Mouse (Mus musculus) CH12.LX (cell line): ENCODE measurements around the gene Fam126b. TPM values are rescaled to one million over a fixed set of nuclear protein-coding genes. Genes with fewer than 3 reads are reported as not detected.

Source experiments
- DNase-seq: peaks from one replicate; pipeline ENCODE4 v3.0.0-alpha.2; 2013; ENCODE audit errors: extremely low read depth
- H3K27ac ChIP-seq: 2 replicates; pipeline ENCODE4 v1.5.1; 2012; ENCODE audit warnings: low read depth, mild to moderate bottlenecking, control low read depth, moderate library complexity; ENCODE audit not compliant: insufficient read depth
- H3K27me3 ChIP-seq: replicated peaks from 2 replicates; pipeline ENCODE3; 2012; ENCODE audit warnings: inconsistent platforms
- H3K36me3 ChIP-seq, 2 experiments: replicated peaks in 1 of 2; 2 replicates each; pipeline versions ENCODE3 to v1.6.1; 2012; ENCODE audit warnings: inconsistent platforms in 1 of 2, low read length in 1 of 2, mild to moderate bottlenecking in 1 of 2, mixed read lengths in 1 of 2, moderate library complexity in 1 of 2; ENCODE audit not compliant: control insufficient read depth in 1 of 2, insufficient read depth in 1 of 2
- H3K4me1 ChIP-seq, 2 experiments: 2 replicates each; pipeline ENCODE4 v1.6.1; 2012; ENCODE audit warnings: inconsistent platforms in 1 of 2, moderate library complexity in 1 of 2; ENCODE audit not compliant: insufficient read depth in 2 of 2, control insufficient read depth in 1 of 2
- H3K4me2 ChIP-seq: 2 replicates; pipeline ENCODE4 v1.6.1; 2012; ENCODE audit warnings: low read depth, mild to moderate bottlenecking, control low read depth; ENCODE audit not compliant: poor library complexity, insufficient read depth, severe bottlenecking
- H3K4me3 ChIP-seq, 3 experiments: fragments of 150-350 bp in 1 of 3; sonication (generic) in 1 of 3; replicated peaks in 1 of 3; 2 replicates each; pipeline versions ENCODE3 to v1.5.1; 2011 to 2012; ENCODE audit warnings: low read depth in 2 of 3, low read length in 2 of 3, mild to moderate bottlenecking in 2 of 3, moderate library complexity in 2 of 3, control low read depth in 1 of 3, improper control_type of control experiment in 1 of 3, inconsistent platforms in 1 of 3, mixed read lengths in 1 of 3; ENCODE audit not compliant: poor library complexity in 1 of 3
- H3K79me2 ChIP-seq: replicated peaks from 2 replicates; pipeline ENCODE4 v1.6.1; 2012; ENCODE audit warnings: mild to moderate bottlenecking, moderate library complexity; ENCODE audit not compliant: control insufficient read depth, poor library complexity, insufficient read depth, severe bottlenecking; ENCODE audit errors: extremely low read depth
- H3K9ac ChIP-seq: 2 replicates; pipeline ENCODE4 v1.6.1; 2012; ENCODE audit warnings: low read depth, mild to moderate bottlenecking, control low read depth, moderate library complexity; ENCODE audit not compliant: insufficient read depth
- H3K9me3 ChIP-seq: replicated peaks from 2 replicates; pipeline ENCODE3; 2012; ENCODE audit warnings: low read length, inconsistent platforms, mixed read lengths
- BHLHE40 ChIP-seq: IDR thresholded peaks from 2 replicates; pipeline ENCODE4 v1.6.1; 2011; ENCODE audit warnings: mild to moderate bottlenecking, low read depth, low read length, improper control_type of control experiment
- CTCF ChIP-seq, 2 experiments: IDR thresholded peaks in 1 of 2; conservative IDR thresholded peaks in 1 of 2; 2 replicates each; pipeline ENCODE4 v1.5.1; 2011 to 2012; ENCODE audit warnings: low read depth in 2 of 2, low read length in 2 of 2, improper control_type of control experiment in 1 of 2, inconsistent platforms in 1 of 2, mild to moderate bottlenecking in 1 of 2, moderate library complexity in 1 of 2
- E2F4 ChIP-seq: IDR thresholded peaks from 2 replicates; pipeline ENCODE4 v1.6.1; 2011; ENCODE audit warnings: low read depth, low read length, improper control_type of control experiment; ENCODE audit not compliant: insufficient replicate concordance
- ELF1 ChIP-seq: IDR thresholded peaks from 2 replicates; pipeline ENCODE4 v1.6.1; 2014; ENCODE audit warnings: low read depth, mild to moderate bottlenecking, inconsistent platforms, low read length, improper control_type of control experiment
- ETS1 ChIP-seq: conservative IDR thresholded peaks from 2 replicates; pipeline ENCODE4 v1.6.1; 2012; ENCODE audit warnings: low read depth, mild to moderate bottlenecking, inconsistent platforms, low read length, improper control_type of control experiment, moderate library complexity
- GABPA ChIP-seq: IDR thresholded peaks from 2 replicates; pipeline ENCODE4 v1.6.1; 2012; ENCODE audit warnings: low read depth, low read length, improper control_type of control experiment, inconsistent platforms; ENCODE audit not compliant: insufficient replicate concordance
- HCFC1 ChIP-seq: IDR thresholded peaks from 2 replicates; pipeline ENCODE4 v1.6.1; 2012; ENCODE audit warnings: low read depth, mild to moderate bottlenecking, inconsistent platforms, low read length, improper control_type of control experiment
- JUN ChIP-seq: IDR thresholded peaks from 2 replicates; pipeline ENCODE4 v1.6.1; 2011; ENCODE audit warnings: low read depth, mild to moderate bottlenecking, low read length, improper control_type of control experiment, moderate library complexity; ENCODE audit not compliant: insufficient read depth
- KAT2A ChIP-seq: IDR thresholded peaks from 2 replicates; pipeline ENCODE4 v1.6.1; 2012; ENCODE audit warnings: low read length, improper control_type of control experiment, inconsistent platforms; ENCODE audit not compliant: insufficient replicate concordance
- MAFK ChIP-seq: IDR thresholded peaks from 2 replicates; pipeline ENCODE4 v1.6.1; 2011; ENCODE audit warnings: low read length, improper control_type of control experiment; ENCODE audit not compliant: insufficient replicate concordance
- MAZ ChIP-seq: IDR thresholded peaks from 2 replicates; pipeline ENCODE4 v1.6.1; 2012; ENCODE audit warnings: low read depth, mild to moderate bottlenecking, inconsistent platforms, low read length, improper control_type of control experiment, moderate library complexity
- MEF2A ChIP-seq: IDR thresholded peaks from 2 replicates; pipeline ENCODE4 v1.6.1; 2014; ENCODE audit warnings: low read depth, mild to moderate bottlenecking, inconsistent platforms, low read length, improper control_type of control experiment, borderline replicate concordance
- NELFE ChIP-seq: IDR thresholded peaks from 2 replicates; pipeline ENCODE4 v1.6.1; 2011; ENCODE audit warnings: low read depth, low read length, improper control_type of control experiment
- NRF1 ChIP-seq: IDR thresholded peaks from 2 replicates; pipeline ENCODE4 v1.6.1; 2014; ENCODE audit warnings: low read depth, mild to moderate bottlenecking, inconsistent platforms, low read length, improper control_type of control experiment, moderate library complexity
- POLR2AphosphoS2 ChIP-seq: IDR thresholded peaks from 2 replicates; pipeline ENCODE4 v1.6.1; 2011; ENCODE audit warnings: low read depth, low read length, improper control_type of control experiment
- RCOR1 ChIP-seq: conservative IDR thresholded peaks from 2 replicates; pipeline ENCODE4 v1.6.1; 2012; ENCODE audit warnings: low read depth, mild to moderate bottlenecking, inconsistent platforms, low read length, improper control_type of control experiment
- SIN3A ChIP-seq: IDR thresholded peaks from 2 replicates; pipeline ENCODE4 v1.6.1; 2012; ENCODE audit warnings: low read length, improper control_type of control experiment, inconsistent platforms
- SMC3 ChIP-seq: IDR thresholded peaks from 2 replicates; pipeline ENCODE4 v1.6.1; 2011; ENCODE audit warnings: low read depth, low read length, improper control_type of control experiment
- TBP ChIP-seq: conservative IDR thresholded peaks from 2 replicates; pipeline ENCODE4 v1.6.1; 2011; ENCODE audit warnings: low read depth, low read length, improper control_type of control experiment
- TCF12 ChIP-seq: IDR thresholded peaks from 2 replicates; pipeline ENCODE4 v1.6.1; 2014; ENCODE audit warnings: low read depth, mild to moderate bottlenecking, inconsistent platforms, low read length, improper control_type of control experiment
- UBTF ChIP-seq: IDR thresholded peaks from 2 replicates; pipeline ENCODE4 v1.6.1; 2012; ENCODE audit warnings: low read depth, mild to moderate bottlenecking, inconsistent platforms, low read length, improper control_type of control experiment, moderate library complexity
- USF1 ChIP-seq: IDR thresholded peaks from 2 replicates; pipeline ENCODE4 v1.6.1; 2014; ENCODE audit warnings: low read depth, mild to moderate bottlenecking, inconsistent platforms, low read length, improper control_type of control experiment
- ZC3H11A ChIP-seq: IDR thresholded peaks from 2 replicates; pipeline ENCODE4 v1.6.1; 2012; ENCODE audit warnings: low read depth, mild to moderate bottlenecking, inconsistent platforms, low read length, improper control_type of control experiment
- dilution Hi-C: fragments of 300-500 bp; cut with MboI; formaldehyde crosslinking; loops from 2 replicates; pipeline ENCODE4 v1.14.3; 2020; ENCODE audit warnings: low sequenced_read_pairs; ENCODE audit not compliant: extremely low pct_unique_long_range_greater_than_20kb, extremely low pct_ligation_motif_present
- in situ Hi-C: fragments of 300-500 bp; cut with MboI; formaldehyde crosslinking; loops from 3 replicates; pipeline ENCODE4 v1.14.3; 2019; ENCODE audit warnings: low sequenced_read_pairs, low pct_ligation_motif_present, low pct_unique_long_range_greater_than_20kb, mixed read lengths
- polyA plus RNA-seq: library from polyadenylated mRNA; unstranded; fragments of >175 nt; gene quantifications from 2 replicates; pipeline ENCODE4 v1.2.1, GENCODE M21; 2012; ENCODE audit warnings: low read depth; ENCODE audit not compliant: insufficient read length
- total RNA-seq, 2 experiments: library from RNA; depleted of rRNA; stranded (reverse); fragments of 300-350 nt in 1 of 2; fragments of >200 nt in 1 of 2; gene quantifications; 2 replicates each; pipeline ENCODE4 v1.2.3; 2012 to 2014

Fam126b gene
- total and polyA plus RNA-seq, 3 experiments = 3.6 to 5.5 (median 4.6) TPM

GRCm38 (mm10) chr1:58618766-58619165 is 32.6 kb upstream of the Fam126b start:
- no peak for DNase-seq
- Histone ChIP-seq H3K4me2 (no peak overlapping the region), H3K9ac (no peak overlapping the region), H3K4me3 (no peak overlapping the region), H3K36me3 (no peaks in the 10 kb centered on the region), H3K27me3 (peaks cover 9% of the 10 kb centered on the region), H3K9me3 (peaks cover 4% of the 10 kb centered on the region), H3K4me1 (peaks cover 0 to 8% of the 10 kb centered on the region in 2 experiments; a peak in 2 of 4 replicates), H3K79me2 (no peaks in the 10 kb centered on the region), H3K27ac (no peak overlapping the region)
- in situ Hi-C loops (no loop called here), dilution Hi-C loops (no loop called here)
- TF ChIP-seq ZC3H11A (no peak), MEF2A (no peak), USF1 (no peak), MAFK (no peak), BHLHE40 (no peak), KAT2A (no peak), POLR2AphosphoS2 (no peak), MAZ (no peak), UBTF (no peak), NRF1 (no peak), ELF1 (no peak), SIN3A (no peak), SMC3 (no peak), RCOR1 (no peak), ETS1 (no peak)

GRCm38 (mm10) chr1:58617978-58618668 is 32.0 kb upstream of the Fam126b start:
- Histone ChIP-seq H3K9me3 (peaks cover 4% of the 10 kb centered on the region), H3K79me2 (no peaks in the 10 kb centered on the region), H3K36me3 (no peaks in the 10 kb centered on the region), H3K9ac (no peak overlapping the region), H3K27ac (no peak overlapping the region), H3K4me2 (no peak overlapping the region), H3K27me3 (peaks cover 7% of the 10 kb centered on the region), H3K4me3 (no peak overlapping the region), H3K4me1 (peaks cover 0 to 8% of the 10 kb centered on the region in 2 experiments; a peak in 2 of 4 replicates)
- dilution Hi-C loops (no loop called here), in situ Hi-C loops (no loop called here)
- DNase-seq = no peak
- TF ChIP-seq HCFC1 = no peak
- no peak for TF ChIP-seq JUN
- no peak for TF ChIP-seq USF1
- no peak for TF ChIP-seq GABPA
- TF ChIP-seq NELFE = no peak
- no peak for TF ChIP-seq TCF12
- TF ChIP-seq TBP = no peak
- no peak for TF ChIP-seq E2F4
- no peak for TF ChIP-seq BHLHE40
- no peak for TF ChIP-seq POLR2AphosphoS2
- no peak for TF ChIP-seq SMC3
- no peak for TF ChIP-seq CTCF (conservative IDR thresholded peaks at IDR 0.05 in 1 of 2, IDR thresholded peaks at IDR 0.05 in 1 of 2; ENCODE audit: low read depth in 2 of 2, low read length in 2 of 2)
- no peak for TF ChIP-seq ETS1
- TF ChIP-seq NRF1 = no peak
- no peak for TF ChIP-seq RCOR1
- no peak for TF ChIP-seq MAFK
